Mouse (Mus musculus) CD4-positive naive resting alpha-beta T cell, adult 76 days (primary cell): Measurements from ENCODE around the gene Hsp90ab1. TPM values are rescaled to one million over a fixed set of nuclear protein-coding genes. Genes with fewer than 3 reads are reported as not detected.

Source experiments
- total RNA-seq: library from RNA; stranded (reverse); gene quantifications from one replicate; pipeline ENCODE4 v1.2.4, GENCODE M21; 2023

Hsp90ab1 gene
- 1,228 TPM for total RNA-seq

GRCm38 (mm10) chr17:45573087-45573779, at the start of gene Hsp90ab1:
TSS of gene Hsp90ab1 (minus strand) at chr17:45573271.

DNA sequence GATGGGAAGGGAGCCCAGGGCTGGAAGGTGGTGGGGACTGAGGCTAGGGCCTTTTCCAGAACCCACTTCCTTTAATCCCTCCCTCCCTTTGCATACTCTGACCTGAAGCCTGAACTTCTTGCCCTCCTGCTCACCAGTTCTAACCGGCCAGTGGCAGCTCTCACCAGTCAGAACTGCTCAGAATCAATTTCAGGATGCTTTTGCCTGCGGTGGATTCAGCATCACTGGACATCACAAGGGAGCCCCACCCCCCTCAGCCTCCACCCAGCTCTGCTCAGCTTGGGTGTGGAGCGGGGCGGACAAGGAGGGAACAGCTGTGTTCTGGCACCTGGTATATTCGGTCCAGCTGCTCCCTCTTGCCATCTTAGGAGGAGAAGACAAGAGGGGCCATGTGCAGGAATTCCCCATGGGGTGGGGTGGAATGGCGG, 28.8 kb upstream of the Hsp90ab1 start, which contains the start of gene Mymx:
Gene Mymx (minus strand): TSS at position 226 of the 428 bp plus-strand sequence.

GRCm38 (mm10) chr17:45599446-45600242, 26.6 kb upstream of the Hsp90ab1 start, which contains the start of gene Slc29a1:
TSS of gene Slc29a1 (minus strand) at chr17:45599606.

DNA sequence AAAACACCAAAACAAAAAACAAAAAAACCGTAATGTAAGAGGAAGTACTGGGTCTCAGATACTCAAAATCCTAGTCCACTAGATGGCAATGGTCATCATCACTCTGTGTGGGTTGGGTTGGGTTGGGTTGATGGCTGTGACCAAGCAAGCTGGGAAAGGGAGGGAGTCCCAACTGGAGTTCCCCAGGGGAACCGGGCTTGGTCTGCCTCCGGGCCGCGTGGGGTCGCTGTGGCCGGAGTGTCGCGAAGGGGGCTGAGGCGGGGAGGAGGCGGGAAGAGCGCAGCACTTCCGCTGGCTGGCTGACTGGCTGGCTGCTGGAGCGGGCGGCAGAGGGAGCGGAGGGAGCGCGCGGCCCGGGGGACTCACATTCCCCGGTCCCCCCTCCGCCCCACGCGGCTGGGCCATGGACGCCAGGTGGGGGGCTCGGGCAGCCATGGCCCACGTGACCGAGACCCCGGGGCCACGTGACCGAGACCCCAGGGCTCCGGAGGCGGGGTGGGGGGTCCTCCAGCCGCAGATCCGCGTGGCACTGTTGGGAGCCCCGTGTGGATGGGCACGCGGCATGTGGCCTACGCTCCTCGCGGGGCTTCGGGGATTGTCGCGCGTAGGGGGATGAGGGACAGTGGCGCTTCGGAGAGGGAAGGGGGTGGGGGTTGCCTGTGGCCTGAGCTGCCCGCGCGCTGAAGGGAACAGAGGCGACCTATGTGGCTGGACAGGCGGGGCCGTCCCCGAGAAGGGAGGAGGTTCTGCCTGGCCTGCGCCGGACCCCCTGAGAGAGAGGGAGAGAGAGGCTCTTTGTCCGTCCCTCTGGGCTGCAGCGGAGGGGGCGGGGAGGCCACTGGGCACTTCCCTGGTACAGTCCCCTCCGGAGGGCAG, 9.2 kb downstream of the Hsp90ab1 start, which contains the start of gene Slc35b2:
Gene Slc35b2 (plus strand): TSS at position 220 of the 876 bp plus-strand sequence.

DNA sequence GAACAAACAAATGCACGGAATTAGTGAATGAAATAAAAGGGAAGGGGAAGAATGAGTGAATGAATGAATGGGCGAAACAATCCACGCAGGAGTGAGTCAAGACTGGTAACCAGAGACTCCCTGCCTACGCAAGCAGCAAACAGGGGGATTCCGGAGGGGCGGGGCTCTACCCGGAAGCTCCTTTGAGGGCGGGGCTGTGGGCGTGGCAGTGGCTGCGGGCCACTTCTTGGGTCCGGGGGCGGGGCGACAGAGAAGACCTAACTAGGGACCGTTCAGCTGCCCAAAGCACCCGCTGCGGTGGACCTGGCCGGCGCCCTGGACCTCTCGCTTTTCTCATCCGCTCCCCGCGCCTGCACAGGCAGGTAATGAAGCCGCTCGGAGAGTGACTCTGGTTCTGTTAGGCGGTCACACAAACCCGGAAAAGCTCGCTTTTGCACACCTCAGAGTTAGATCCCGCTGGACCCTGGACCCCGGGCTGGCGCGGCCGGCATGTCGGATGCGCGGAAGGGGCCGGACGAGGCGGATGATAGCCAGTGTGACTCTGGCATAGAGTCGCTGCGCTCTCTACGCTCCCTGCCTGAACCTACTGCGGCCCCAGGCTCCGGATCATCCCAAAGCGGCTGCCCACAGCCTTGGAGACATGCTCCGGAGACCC, 17.5 kb downstream of the Hsp90ab1 start, which contains the start of gene Nfkbie:
Gene Nfkbie (plus strand): TSS at position 252 of the 655 bp plus-strand sequence.

DNA sequence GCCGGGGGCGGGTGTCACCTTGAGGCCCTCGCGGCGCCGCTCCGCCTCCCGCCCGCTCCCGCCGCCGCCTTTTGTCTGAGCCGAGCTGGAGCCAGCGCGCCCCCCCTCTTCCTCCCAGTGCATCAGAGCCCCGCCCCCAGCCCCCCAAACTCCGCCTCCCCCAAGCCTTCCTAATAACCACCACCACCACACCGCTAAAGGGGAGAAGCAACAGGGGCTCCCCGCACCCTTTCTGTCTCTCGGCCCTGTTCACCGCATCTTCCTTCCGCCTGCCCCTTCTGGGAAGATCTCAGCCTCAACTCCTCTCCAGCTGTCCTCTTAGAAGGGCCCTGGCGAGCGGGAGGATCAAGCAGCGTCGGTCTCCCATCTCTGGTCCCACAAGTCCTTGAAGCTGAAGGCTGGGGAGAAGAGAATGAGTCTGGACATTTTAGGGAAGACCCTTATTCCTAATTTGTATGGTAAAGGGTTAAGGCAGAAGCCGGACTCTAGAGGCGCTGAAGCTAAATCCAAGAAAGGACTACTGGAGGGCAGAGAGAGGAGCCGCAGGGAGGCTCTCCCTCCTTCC, 23.4 kb downstream of the Hsp90ab1 start, which contains the start of gene Tmem151b:
Gene Tmem151b (minus strand): TSS at position 61 of the 565 bp plus-strand sequence.

DNA sequence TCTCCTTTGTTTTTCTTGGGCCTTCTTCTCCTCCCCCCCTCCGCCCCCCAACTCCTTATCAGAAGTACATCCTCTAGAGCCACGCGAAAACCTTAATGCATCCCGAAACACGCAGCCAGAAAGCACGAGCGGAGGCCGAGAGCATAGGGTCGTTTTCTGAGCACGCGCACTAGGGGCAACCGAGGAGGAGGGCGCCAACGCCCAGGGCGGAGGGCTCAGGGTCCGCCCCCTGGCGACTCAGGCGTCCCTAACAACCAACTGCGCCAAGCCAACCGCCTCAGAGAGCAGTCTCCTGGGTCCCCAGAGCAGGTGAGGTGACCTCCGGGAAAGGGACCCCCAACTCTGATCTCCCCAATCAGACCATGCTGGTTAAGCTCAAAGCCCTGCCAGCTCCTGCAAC, 49.8 kb downstream of the Hsp90ab1 start, which contains the start of gene Tcte1:
Gene Tcte1 (plus strand): TSS at position 172 of the 400 bp plus-strand sequence.

Other genes with a start within 250 kb of the Hsp90ab1 start
- gene Cdc5l, start 139.5 kb downstream of the Hsp90ab1 start, total RNA-seq: 78.5 TPM
- not detected for gene Spats1, start 97.9 kb downstream of the Hsp90ab1 start, total RNA-seq
- gene Aars2, start 66.4 kb downstream of the Hsp90ab1 start, total RNA-seq: 20.7 TPM
- gene Tcte1, start 49.8 kb downstream of the Hsp90ab1 start, total RNA-seq: not detected
- gene Tmem151b, start 23.6 kb downstream of the Hsp90ab1 start, total RNA-seq: not detected
- gene Nfkbie, start 17.6 kb downstream of the Hsp90ab1 start, total RNA-seq: 47.6 TPM
- gene Slc35b2, start 9.4 kb downstream of the Hsp90ab1 start, total RNA-seq: 22.9 TPM
- gene Slc29a1, start 26.3 kb upstream of the Hsp90ab1 start, total RNA-seq: 36.1 TPM
- not detected for gene Mymx, start 28.8 kb upstream of the Hsp90ab1 start, total RNA-seq
- 2.8 TPM for gene Capn11, start 86.1 kb upstream of the Hsp90ab1 start, total RNA-seq
- gene Mrpl14, start 113.1 kb upstream of the Hsp90ab1 start, total RNA-seq: 12.5 TPM
- gene Tmem63b, start 113.6 kb upstream of the Hsp90ab1 start, total RNA-seq: 41.6 TPM
- not detected for gene 1600014C23Rik, start 160.6 kb upstream of the Hsp90ab1 start, total RNA-seq